8 mouse cellular contexts compared by ENCODE assay signal in genomic region chr14:79140826-79141219, GRCm38 (mm10).
DNase-seq lines count a peak whose midpoint lies in the region; ATAC-seq and TF ChIP-seq lines count a peak whose summit lies in the region.

No protein-coding gene starts in this region.

- intact Hi-C loops in gastrocnemius, adult 2 months (cut with DNase I), result no loop called here
- intact Hi-C loops in gastrocnemius, postnatal 36 days (cut with DNase I), result no loop called here

- H3K4me3 ChIP-seq in gastrocnemius, adult 2 months, result peak overlapping the region; percentile 40
- no peak overlapping the region for H3K4me3 ChIP-seq in hindbrain, embryonic 15.5 days

- no peak overlapping the region for H3K9ac ChIP-seq in hindbrain, embryonic 15.5 days

- H3K27me3 ChIP-seq in hindbrain, embryonic 15.5 days, result no peaks in the 10 kb centered on the region

- H3K36me3 ChIP-seq in hindbrain, embryonic 15.5 days, result no peaks in the 10 kb centered on the region

- peak; percentile 49 for DNase-seq in gastrocnemius, adult 2 months
- DNase-seq in gastrocnemius, postnatal 36 days, result no peak
- DNase-seq in embryo, embryonic 11.5 days (ENCODE audit: low read depth, low spot score), result peak; percentile 9
- DNase-seq in lung, postnatal 25 days (ENCODE audit: low spot score), result peak; percentile 53
- DNase-seq in adrenal gland, postnatal 10 days, result no peak
- no peak for DNase-seq in urinary bladder, adult 18-20 months (ENCODE audit: low spot score in 2 of 2)
- no peak for DNase-seq in adrenal gland, adult 2 months

- WGBS in hindbrain, embryonic 15.5 days, result 56% methylated on average over 2 of the region's 2 CpGs

- ATAC-seq in hindbrain, embryonic 15.5 days (ENCODE audit: low FRiP score, low read depth), result 0 out of 2 replicates have a peak, but pooled peaks have one; percentile 37

- peak overlapping the region; percentile 88 for H3K27ac ChIP-seq in gastrocnemius, adult 2 months
- peak overlapping the region; percentile 41 for H3K27ac ChIP-seq in hindbrain, embryonic 15.5 days (replicated peaks)

- H3K4me1 ChIP-seq in hindbrain, embryonic 15.5 days (replicated peaks), result peaks cover 16% of the 10 kb centered on the region

- no peaks in the 10 kb centered on the region for H3K9me3 ChIP-seq in hindbrain, embryonic 15.5 days

- no peak for TF ChIP-seq CTCF in gastrocnemius, adult 2 months (IDR thresholded peaks at IDR 0.05)

- no peak overlapping the region for H3K4me2 ChIP-seq in hindbrain, embryonic 15.5 days

Comparison
In these comparisons a context has a peak if more than half of its experiments do, and no peak if none do; other contexts are left out.
1. DNase-seq: peak in gastrocnemius, adult 2 months (single experiment), embryo, embryonic 11.5 days (single experiment) and lung, postnatal 25 days (single experiment); none in gastrocnemius, postnatal 36 days (0 of 2), adrenal gland, postnatal 10 days (single experiment), urinary bladder, adult 18-20 months (0 of 2) and adrenal gland, adult 2 months (single experiment).